Mouse (Mus musculus) heart, embryonic 14.5 days (tissue): ENCODE measurements at regions not wholly inside any gene's neighbourhood (a gene's known extent, or its start where the extent isn't known, plus 50 kb on each side); places are given as distances from the start of the nearest gene placed in this dataset.

Experiments used
- ATAC-seq: fragments of 200-750 bp; cut with Nextera tagmentation; 2 replicates; pipeline ENCODE4 v1.8.0; 2017; ENCODE audit warnings: low read depth, moderate TSS enrichment; ENCODE audit not compliant: insufficient number of reproducible peaks, insufficient read depth, low FRiP score
- H3K27ac ChIP-seq, 2 experiments: fragments of 200-500 bp in 1 of 2; fragments of 300-500 bp in 1 of 2; sonication (generic) in 1 of 2; replicated peaks in 1 of 2; 2 replicates each; pipeline ENCODE4 v1.5.1; 2012 to 2014; ENCODE audit warnings: low read depth in 2 of 2, low read length in 2 of 2, control low read depth in 1 of 2, mild to moderate bottlenecking in 1 of 2, mixed read lengths in 1 of 2; ENCODE audit not compliant: control insufficient read depth in 1 of 2, insufficient read depth in 1 of 2
- H3K27me3 ChIP-seq: fragments of 300-500 bp; sonication (generic); 2 replicates; pipeline ENCODE4 v1.6.1; 2014; ENCODE audit warnings: mild to moderate bottlenecking, low read length, control low read depth; ENCODE audit not compliant: control insufficient read depth, insufficient read depth
- H3K36me3 ChIP-seq: fragments of 300-500 bp; sonication (generic); 2 replicates; pipeline ENCODE4 v1.6.1; 2014; ENCODE audit warnings: mild to moderate bottlenecking, control low read depth, low read length, mixed read lengths; ENCODE audit not compliant: control insufficient read depth, insufficient read depth
- H3K4me1 ChIP-seq, 2 experiments: fragments of 200-500 bp in 1 of 2; fragments of 300-500 bp in 1 of 2; sonication (generic) in 1 of 2; 2 replicates each; pipeline ENCODE4 v1.6.1; 2012 to 2014; ENCODE audit warnings: low read length in 2 of 2, control low read depth in 1 of 2, mixed read lengths in 1 of 2; ENCODE audit not compliant: control insufficient read depth in 2 of 2, insufficient read depth in 2 of 2
- H3K4me2 ChIP-seq: fragments of 300-500 bp; sonication (generic); 2 replicates; pipeline ENCODE4 v1.6.1; 2014; ENCODE audit warnings: mild to moderate bottlenecking, low read length
- H3K4me3 ChIP-seq, 2 experiments: fragments of 200-500 bp in 1 of 2; fragments of 300-500 bp in 1 of 2; sonication (generic) in 1 of 2; 2 replicates each; pipeline ENCODE4 v1.5.1; 2012 to 2014; ENCODE audit warnings: low read length in 2 of 2, mild to moderate bottlenecking in 2 of 2, control low read depth in 1 of 2, low read depth in 1 of 2, moderate library complexity in 1 of 2; ENCODE audit not compliant: control insufficient read depth in 1 of 2, insufficient read depth in 1 of 2
- H3K9ac ChIP-seq: fragments of 300-500 bp; sonication (generic); 2 replicates; pipeline ENCODE4 v1.6.1; 2014; ENCODE audit warnings: mild to moderate bottlenecking, low read length
- H3K9me3 ChIP-seq: fragments of 300-500 bp; sonication (generic); 2 replicates; pipeline ENCODE4 v1.6.1; 2016; ENCODE audit warnings: low read length, control low read depth; ENCODE audit not compliant: control insufficient read depth
- whole genome bisulfite sequencing: fragments of 180-500 bp; shearing (Covaris S2); extraction: QIAGEN DNeasy Blood & Tissue Kit; methylation state at CpG from one replicate; pipeline ENCODE4 v1.1.7; 2014; 5-methylcytosine and 5-hydroxymethylcytosine counted together

GRCm38 (mm10) chr17:88870342-88870985, 78.7 kb upstream of the Lhcgr start:
- Histone ChIP-seq H3K9ac (no peak overlapping the region), H3K4me3 (no peak overlapping the region), H3K4me2 (no peak overlapping the region), H3K9me3 (no peaks in the 10 kb centered on the region), H3K27ac (no peak overlapping the region), H3K36me3 (no peaks in the 10 kb centered on the region), H3K27me3 (no peaks in the 10 kb centered on the region), H3K4me1 (no peaks in the 10 kb centered on the region)
- ATAC-seq, result no peak
- 67% methylated on average over 4 of the region's 4 CpGs for WGBS

- no peak for ATAC-seq
- no peaks in the 10 kb centered on the region; a peak in 1 of 4 replicates for H3K4me1 ChIP-seq
- no peak overlapping the region for H3K9ac ChIP-seq
- H3K36me3 ChIP-seq, result no peaks in the 10 kb centered on the region
- H3K27ac ChIP-seq, result no peak overlapping the region
- WGBS, result 52% methylated on average over 7 of the region's 7 CpGs
- no peak overlapping the region for H3K4me3 ChIP-seq
- H3K27me3 ChIP-seq, result no peaks in the 10 kb centered on the region
- H3K9me3 ChIP-seq, result no peaks in the 10 kb centered on the region
- no peak overlapping the region for H3K4me2 ChIP-seq
These were observed 72.8 kb upstream of the Lhcgr start for GRCm38 (mm10) chr17:88864631-88865030.

GRCm38 (mm10) chr17:88864214-88864613, 72.4 kb upstream of the Lhcgr start:
- Histone ChIP-seq H3K27ac (no peak overlapping the region), H3K27me3 (no peaks in the 10 kb centered on the region), H3K9me3 (no peaks in the 10 kb centered on the region), H3K36me3 (no peaks in the 10 kb centered on the region), H3K4me1 (no peaks in the 10 kb centered on the region; a peak in 1 of 4 replicates), H3K9ac (no peak overlapping the region), H3K4me2 (no peak overlapping the region), H3K4me3 (no peak overlapping the region)
- ATAC-seq, result no peak
- 30% methylated on average over 5 of the region's 5 CpGs for WGBS

DNA sequence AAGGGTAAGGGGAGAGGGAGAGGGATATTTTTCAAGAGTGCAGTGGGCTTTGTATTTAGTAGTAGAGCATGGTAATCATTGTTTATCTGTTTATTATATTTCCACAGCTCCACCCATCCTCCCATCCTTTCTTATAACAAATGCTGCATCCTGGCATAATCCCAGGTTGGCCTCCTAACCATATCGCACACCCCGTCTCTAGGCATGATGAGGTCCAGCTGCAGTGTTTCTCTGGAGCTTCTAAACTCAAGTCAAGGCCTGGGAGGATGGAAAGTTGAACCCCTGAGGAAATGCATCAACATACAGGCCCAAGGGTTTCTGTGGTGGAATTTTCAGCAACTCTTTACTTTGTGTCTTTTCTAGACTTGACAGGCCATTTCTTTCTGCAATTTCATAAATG, 69.3 kb upstream of the Lhcgr start:
- ATAC-seq, result no peak
- 80% methylated on average over 2 of the region's 2 CpGs for WGBS
- H3K9me3 ChIP-seq, result no peaks in the 10 kb centered on the region

GRCm38 (mm10) chr17:88860576-88860975, 68.8 kb upstream of the Lhcgr start:
- Histone ChIP-seq H3K36me3 (no peaks in the 10 kb centered on the region), H3K27ac (no peak overlapping the region), H3K9ac (no peak overlapping the region), H3K4me2 (no peak overlapping the region), H3K4me1 (no peaks in the 10 kb centered on the region; a peak in 1 of 4 replicates), H3K27me3 (no peaks in the 10 kb centered on the region), H3K9me3 (no peaks in the 10 kb centered on the region), H3K4me3 (no peak overlapping the region)
- 67% methylated on average over 1 of the region's 1 CpGs for WGBS
- no peak for ATAC-seq

More for the DNA sequence above, 69.3 kb upstream of the Lhcgr start:
- no peak overlapping the region for H3K9ac ChIP-seq
- H3K4me2 ChIP-seq, result no peak overlapping the region
- H3K27me3 ChIP-seq, result no peaks in the 10 kb centered on the region
- no peak overlapping the region for H3K4me3 ChIP-seq
- no peaks in the 10 kb centered on the region; a peak in 1 of 4 replicates for H3K4me1 ChIP-seq
- H3K27ac ChIP-seq, result no peak overlapping the region
- H3K36me3 ChIP-seq, result no peaks in the 10 kb centered on the region

DNA sequence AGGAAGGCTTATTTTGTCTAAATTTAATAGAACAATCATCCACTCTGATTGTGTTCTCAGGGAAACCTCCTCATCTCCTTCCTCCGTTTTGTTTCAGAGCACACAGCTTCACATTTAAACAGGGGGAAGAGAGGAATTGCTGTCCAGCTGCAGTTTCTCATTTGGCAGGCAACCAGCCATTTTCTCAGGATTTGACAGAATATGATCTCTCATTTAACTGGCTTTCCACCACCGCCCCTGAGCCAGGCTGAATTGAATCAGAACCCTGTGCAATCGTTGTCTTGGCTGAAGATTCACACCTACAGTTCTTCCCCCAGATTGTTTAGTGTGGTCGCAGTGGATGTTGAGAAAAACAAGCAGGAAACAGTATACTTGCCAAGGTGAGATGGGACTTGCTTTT, 66.9 kb upstream of the Lhcgr start:
- no peaks in the 10 kb centered on the region for H3K4me1 ChIP-seq
- H3K9ac ChIP-seq, result no peak overlapping the region
- H3K4me2 ChIP-seq, result no peak overlapping the region
- ATAC-seq, result no peak
- H3K36me3 ChIP-seq, result no peaks in the 10 kb centered on the region
- WGBS, result 56% methylated on average over 4 of the region's 4 CpGs
- H3K9me3 ChIP-seq, result no peaks in the 10 kb centered on the region
- no peaks in the 10 kb centered on the region for H3K27me3 ChIP-seq
- H3K27ac ChIP-seq, result peak overlapping the region in 1 of 2 experiments; percentile 25; a peak in 1 of 4 replicates
- no peak overlapping the region for H3K4me3 ChIP-seq

- Histone ChIP-seq H3K27ac (no peak overlapping the region), H3K4me2 (no peak overlapping the region), H3K9me3 (no peaks in the 10 kb centered on the region; the same call in 1 of the 2 replicates), H3K36me3 (no peaks in the 10 kb centered on the region), H3K4me1 (no peaks in the 10 kb centered on the region), H3K27me3 (no peaks in the 10 kb centered on the region), H3K4me3 (no peak overlapping the region), H3K9ac (no peak overlapping the region)
- ATAC-seq, result no peak
- 69% methylated on average over 2 of the region's 2 CpGs for WGBS
These were observed 55.5 kb upstream of the Lhcgr start for GRCm38 (mm10) chr17:88847255-88847654.

DNA sequence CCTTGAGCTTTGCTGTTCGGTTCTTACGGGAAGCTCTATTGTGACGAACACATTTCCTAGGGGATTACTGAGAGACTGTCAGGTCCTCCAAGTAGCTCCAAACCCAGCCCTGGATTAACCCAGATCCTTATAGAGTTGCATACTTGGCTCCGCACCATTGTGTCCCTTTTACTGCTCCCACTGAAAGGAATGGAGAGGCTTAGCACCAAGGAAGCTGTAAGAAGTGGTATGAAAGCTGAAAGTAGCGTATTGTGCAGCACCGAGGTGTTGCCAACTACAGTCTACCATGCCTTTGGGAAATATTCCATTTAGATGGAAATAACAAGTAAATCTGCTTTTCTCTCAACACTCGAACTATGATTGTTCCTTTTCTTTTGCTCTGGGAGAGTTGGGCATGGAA, 53.5 kb upstream of the Lhcgr start:
- no peaks in the 10 kb centered on the region for H3K36me3 ChIP-seq
- H3K9ac ChIP-seq, result no peak overlapping the region
- 81% methylated on average over 7 of the region's 7 CpGs for WGBS
- no peaks in the 10 kb centered on the region; the same call in 1 of the 2 replicates for H3K9me3 ChIP-seq
- H3K4me3 ChIP-seq, result no peak overlapping the region
- no peaks in the 10 kb centered on the region for H3K27me3 ChIP-seq
- no peak overlapping the region for H3K4me2 ChIP-seq
- no peaks in the 10 kb centered on the region for H3K4me1 ChIP-seq
- ATAC-seq, result no peak
- no peak overlapping the region for H3K27ac ChIP-seq
